Mouse (Mus musculus) mouse embryonic stem cell (cell line): ENCODE measurements around the gene Sema3g.

Experiments
- in situ Hi-C, 2 experiments: fragments of 300-500 bp; cut with MboI; formaldehyde crosslinking; loops; 1 replicate in 1 of 2; 3 replicates in 1 of 2; pipeline ENCODE4 v1.14.3; 2019 to 2020; ENCODE audit warnings: low sequenced_read_pairs in 2 of 2, low pct_unique_long_range_greater_than_20kb in 1 of 2, mixed read lengths in 1 of 2; ENCODE audit not compliant: unreplicated experiment in 1 of 2

The Sema3g gene

GRCm38 (mm10) chr14:31217666-31218065, at the start of gene Sema3g:
Gene Sema3g (plus strand): TSS chr14:31217860.
- in situ Hi-C loops = no loop called here

- in situ Hi-C loops = no loop called here
These were observed 49.2 kb upstream of the Sema3g start, which contains the start of gene Stab1 for GRCm38 (mm10) chr14:31168425-31168824. Gene Stab1 (minus strand): TSS chr14:31168641.

GRCm38 (mm10) chr14:31169508-31169907, 48.2 kb upstream of the Sema3g start:
- in situ Hi-C loops = no loop called here

GRCm38 (mm10) chr14:31170963-31171362, 46.7 kb upstream of the Sema3g start:
- in situ Hi-C loops = no loop called here

GRCm38 (mm10) chr14:31171386-31171785, 46.3 kb upstream of the Sema3g start:
- in situ Hi-C loops = no loop called here

- in situ Hi-C loops = no loop called here
These were observed 45.8 kb upstream of the Sema3g start for GRCm38 (mm10) chr14:31171821-31172220.

GRCm38 (mm10) chr14:31172781-31173455, 44.7 kb upstream of the Sema3g start:
- in situ Hi-C loops = no loop called here

GRCm38 (mm10) chr14:31173537-31173936, 44.1 kb upstream of the Sema3g start:
- in situ Hi-C loops = no loop called here

GRCm38 (mm10) chr14:31177287-31177686, 40.4 kb upstream of the Sema3g start:
- in situ Hi-C loops = no loop called here

- in situ Hi-C loops = no loop called here
These were observed 39.9 kb upstream of the Sema3g start for GRCm38 (mm10) chr14:31177715-31178114.

- in situ Hi-C loops = no loop called here
These were observed 37.8 kb upstream of the Sema3g start for GRCm38 (mm10) chr14:31179677-31180365.

GRCm38 (mm10) chr14:31181512-31181911, 36.1 kb upstream of the Sema3g start:
- in situ Hi-C loops = no loop called here

- in situ Hi-C loops = no loop called here
These were observed 34.8 kb upstream of the Sema3g start for GRCm38 (mm10) chr14:31182786-31183290.

- in situ Hi-C loops = no loop called here
These were observed 34.1 kb upstream of the Sema3g start for GRCm38 (mm10) chr14:31183541-31183940.

- in situ Hi-C loops = no loop called here
These were observed 33.5 kb upstream of the Sema3g start for GRCm38 (mm10) chr14:31184195-31184594.

- in situ Hi-C loops = no loop called here
These were observed 31.0 kb upstream of the Sema3g start for GRCm38 (mm10) chr14:31186656-31187055.

GRCm38 (mm10) chr14:31188771-31189181, 28.9 kb upstream of the Sema3g start:
- in situ Hi-C loops = no loop called here

GRCm38 (mm10) chr14:31189348-31189747, 28.3 kb upstream of the Sema3g start:
- in situ Hi-C loops = no loop called here

GRCm38 (mm10) chr14:31191936-31192335, 25.7 kb upstream of the Sema3g start:
- in situ Hi-C loops = no loop called here

- in situ Hi-C loops = no loop called here
These were observed 23.9 kb upstream of the Sema3g start for GRCm38 (mm10) chr14:31193791-31194190.
